Mouse (Mus musculus) embryonic facial prominence, embryonic 14.5 days (tissue): ENCODE measurements around the gene Col6a6. TPM values are rescaled to one million over a fixed set of nuclear protein-coding genes. Genes with fewer than 3 reads are reported as not detected.
A peak's percentile ranks its signal among the peaks of the same experiment; 100 is the strongest.
"Not testable (repeated sequence)": the region's sequence is repeated elsewhere in the genome, so short reads cannot be mapped to it uniquely, and the experiment has no call there.

Experiments
- ATAC-seq: fragments of 200-750 bp; cut with Nextera tagmentation; 2 replicates; pipeline ENCODE4 v1.8.0; 2017; ENCODE audit warnings: low read depth, moderate number of reproducible peaks, moderate TSS enrichment
- DNase-seq: peaks from one replicate; pipeline ENCODE4 v3.0.0-alpha.2; 2015; ENCODE audit warnings: low spot score
- H3K27ac ChIP-seq: fragments of 300-500 bp; sonication (generic); replicated peaks from 2 replicates; pipeline ENCODE4 v1.5.1; 2014; ENCODE audit warnings: low read depth, mild to moderate bottlenecking, low read length, moderate library complexity
- H3K27me3 ChIP-seq: fragments of 300-500 bp; sonication (generic); replicated peaks from 2 replicates; pipeline ENCODE4 v1.6.1; 2014; ENCODE audit warnings: low read length; ENCODE audit not compliant: control insufficient read depth, insufficient read depth
- H3K36me3 ChIP-seq: fragments of 300-500 bp; sonication (generic); 2 replicates; pipeline ENCODE4 v1.6.1; 2014; ENCODE audit warnings: low read length, mixed read lengths; ENCODE audit not compliant: control insufficient read depth, insufficient read depth
- H3K4me1 ChIP-seq: fragments of 300-500 bp; sonication (generic); 2 replicates; pipeline ENCODE4 v1.6.1; 2014; ENCODE audit warnings: antibody characterized with exemption, low read length; ENCODE audit not compliant: control insufficient read depth, insufficient read depth
- H3K4me2 ChIP-seq: fragments of 300-500 bp; sonication (generic); 2 replicates; pipeline ENCODE4 v1.6.1; 2014; ENCODE audit warnings: low read depth, mild to moderate bottlenecking, low read length, moderate library complexity, mixed read lengths
- H3K4me3 ChIP-seq: fragments of 300-500 bp; sonication (generic); 2 replicates; pipeline ENCODE4 v1.5.1; 2014; ENCODE audit warnings: low read depth, mild to moderate bottlenecking, low read length
- H3K9ac ChIP-seq: fragments of 300-500 bp; sonication (generic); 2 replicates; pipeline ENCODE4 v1.6.1; 2014; ENCODE audit warnings: low read depth, mild to moderate bottlenecking, low read length, moderate library complexity, mixed read lengths
- H3K9me3 ChIP-seq: fragments of 300-500 bp; sonication (generic); 2 replicates; pipeline ENCODE4 v1.6.1; 2016; ENCODE audit warnings: low read length; ENCODE audit not compliant: control insufficient read depth
- WGBS: fragments of 180-500 bp; shearing (Covaris S2); extraction: QIAGEN DNeasy Blood & Tissue Kit; methylation state at CpG from one replicate; pipeline ENCODE4 v1.1.7; 2014; 5-methylcytosine and 5-hydroxymethylcytosine counted together
- polyA plus RNA-seq: library from polyadenylated mRNA; unstranded; fragments of >200 nt; fragmentation: Nextera tagmentation; extraction: Ambion mirVana; gene quantifications from 2 replicates; pipeline ENCODE4 v1.2.1, GENCODE M21; 2014

The Col6a6 gene
- polyA plus RNA-seq, 1 experiment from 2014 or later, result 8.0 TPM

- ATAC-seq (peak; percentile 76), DNase-seq (peak; percentile 61)
- 77% methylated on average over 7 of the region's 7 CpGs for WGBS
- Histone ChIP-seq H3K4me3 (no peak overlapping the region), H3K27ac (no peak overlapping the region), H3K4me1 (no peaks in the 10 kb centered on the region), H3K27me3 (no peaks in the 10 kb centered on the region), H3K9ac (no peak overlapping the region), H3K9me3 (no peaks in the 10 kb centered on the region), H3K36me3 (peaks cover 68% of the 10 kb centered on the region), H3K4me2 (no peak overlapping the region)
Measured at GRCm38 (mm10) chr9:105665269-105665668, 162.7 kb downstream of the Col6a6 start.

- Histone ChIP-seq H3K4me2 (no peak overlapping the region), H3K4me1 (no peaks in the 10 kb centered on the region), H3K9me3 (no peaks in the 10 kb centered on the region), H3K4me3 (no peak overlapping the region), H3K36me3 (peaks cover 74% of the 10 kb centered on the region), H3K9ac (no peak overlapping the region), H3K27ac (no peak overlapping the region), H3K27me3 (no peaks in the 10 kb centered on the region)
- no peak for DNase-seq
- WGBS, result 81% methylated on average over 6 of the region's 6 CpGs
- ATAC-seq, result no peak
Measured at GRCm38 (mm10) chr9:105659877-105660276, 168.1 kb downstream of the Col6a6 start.

- Histone ChIP-seq H3K4me3 (no peak overlapping the region), H3K27ac (no peak overlapping the region), H3K9me3 (no peaks in the 10 kb centered on the region), H3K9ac (no peak overlapping the region), H3K4me2 (no peak overlapping the region), H3K4me1 (no peaks in the 10 kb centered on the region), H3K36me3 (peaks cover 81% of the 10 kb centered on the region), H3K27me3 (no peaks in the 10 kb centered on the region)
- ATAC-seq (no peak), DNase-seq (no peak)
- 94% methylated on average over 12 of the region's 12 CpGs for WGBS
Measured at GRCm38 (mm10) chr9:105658216-105658615, 169.7 kb downstream of the Col6a6 start.

- Histone ChIP-seq H3K27me3 (no peaks in the 10 kb centered on the region), H3K4me3 (no peak overlapping the region), H3K4me1 (no peaks in the 10 kb centered on the region), H3K9me3 (no peaks in the 10 kb centered on the region), H3K4me2 (no peak overlapping the region), H3K36me3 (peaks cover 73% of the 10 kb centered on the region), H3K27ac (no peak overlapping the region), H3K9ac (no peak overlapping the region)
- WGBS, result 80% methylated on average over 2 of the region's 2 CpGs
- ATAC-seq (no peak), DNase-seq (no peak)
Measured at GRCm38 (mm10) chr9:105656189-105656588, 171.8 kb downstream of the Col6a6 start.

GRCm38 (mm10) chr9:105642460-105643371 lies 185.2 kb downstream of the Col6a6 start, which contains the start of gene Pik3r4:
Gene Pik3r4 (plus strand): TSS chr9:105642978.
- H3K27me3 ChIP-seq, result no peaks in the 10 kb centered on the region
- H3K36me3 ChIP-seq, result peaks cover 22% of the 10 kb centered on the region
- peak within 1 kb of the TSS; percentile 80 for H3K27ac ChIP-seq
- H3K4me2 ChIP-seq, result peak within 1 kb of the TSS; percentile 72
- peaks cover 4% of the 10 kb centered on the region for H3K4me1 ChIP-seq
- ATAC-seq (peak; percentile 95), DNase-seq (peak; percentile 97)
- no peaks in the 10 kb centered on the region for H3K9me3 ChIP-seq
- H3K9ac ChIP-seq, result peak within 1 kb of the TSS; percentile 90
- WGBS, result 6% methylated on average over 37 of the region's 37 CpGs
- peak within 1 kb of the TSS; percentile 91 for H3K4me3 ChIP-seq

GRCm38 (mm10) chr9:105641377-105641776 lies 186.6 kb downstream of the Col6a6 start:
- not testable (repeated sequence) for H3K4me3 ChIP-seq, H3K4me2 ChIP-seq, H3K27me3 ChIP-seq, ATAC-seq, H3K9me3 ChIP-seq, H3K4me1 ChIP-seq, H3K9ac ChIP-seq, H3K27ac ChIP-seq
- 78% methylated on average over 6 of the region's 6 CpGs for WGBS
- DNase-seq, result peak; percentile 6
- peaks cover 15% of the 10 kb centered on the region; the same call in 1 of the 2 replicates for H3K36me3 ChIP-seq

Other genes with a start within 250 kb of the Col6a6 start
- 23.0 and 24.9 TPM in 2 replicates for gene Pik3r4, start 185.2 kb downstream of the Col6a6 start, polyA plus RNA-seq
- 0.17 TPM in 2 replicates for gene Col6a5, start 132.5 kb upstream of the Col6a6 start, polyA plus RNA-seq